Mouse (Mus musculus): Measurements from ENCODE around the gene Mis18a. TPM values are rescaled to one million over a fixed set of nuclear protein-coding genes. Genes with fewer than 3 reads are reported as not detected.
A peak's percentile ranks its signal among the peaks of the same experiment; 100 is the strongest.

The Mis18a gene
- polyA plus RNA-seq, 1 experiment from 2014 or later: 56.5 TPM

DNA sequence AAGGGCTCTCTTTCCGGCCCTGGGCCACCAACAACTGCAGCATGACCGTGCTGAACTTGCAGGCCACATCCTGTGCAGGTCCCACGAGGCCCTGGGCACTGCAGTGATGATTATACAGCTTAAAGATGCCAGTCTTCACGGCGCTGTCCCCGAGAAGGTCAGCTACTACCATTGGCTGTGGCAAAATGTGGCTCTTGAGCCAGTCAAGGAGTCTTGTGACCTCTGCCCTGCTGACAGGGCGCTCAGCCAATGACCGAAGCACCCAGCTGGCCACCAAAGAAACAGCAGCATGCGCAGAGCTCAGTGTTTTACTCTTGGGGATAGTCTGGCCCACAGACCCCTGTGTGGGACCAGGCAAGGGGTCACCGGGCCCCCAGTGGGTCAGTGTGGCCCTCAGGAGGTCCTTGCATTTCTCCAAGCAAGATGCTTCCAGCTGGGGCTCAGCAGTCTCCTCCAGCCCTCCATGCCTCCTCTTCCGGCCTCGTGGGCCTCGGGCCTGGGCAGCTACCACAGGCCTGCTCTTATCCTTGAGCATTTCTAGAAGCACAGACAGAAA lies 26.3 kb upstream of the Mis18a start:
- 92% methylated on average over 13 of the region's 13 CpGs for WGBS
- DNase-seq (ENCODE audit: low spot score): no peak
- peaks cover 64% of the 10 kb centered on the region for H3K36me3 ChIP-seq (ENCODE audit: control insufficient read depth, insufficient read depth, low read length)
- no peak overlapping the region for H3K4me2 ChIP-seq (ENCODE audit: low read length)
- H3K9ac ChIP-seq (ENCODE audit: low read length): no peak overlapping the region
- H3K9me3 ChIP-seq (replicated peaks; ENCODE audit: control insufficient read depth, low read length): no peaks in the 10 kb centered on the region
- no peaks in the 10 kb centered on the region for H3K27me3 ChIP-seq (replicated peaks; ENCODE audit: control insufficient read depth, insufficient read depth, low read length)
- no peak overlapping the region for H3K27ac ChIP-seq (ENCODE audit: low read depth, low read length)
- H3K4me3 ChIP-seq (ENCODE audit: low read depth, low read length): no peak overlapping the region
- ATAC-seq: no peak
- H3K4me1 ChIP-seq (ENCODE audit: control insufficient read depth, insufficient read depth, low read length): no peaks in the 10 kb centered on the region

DNA sequence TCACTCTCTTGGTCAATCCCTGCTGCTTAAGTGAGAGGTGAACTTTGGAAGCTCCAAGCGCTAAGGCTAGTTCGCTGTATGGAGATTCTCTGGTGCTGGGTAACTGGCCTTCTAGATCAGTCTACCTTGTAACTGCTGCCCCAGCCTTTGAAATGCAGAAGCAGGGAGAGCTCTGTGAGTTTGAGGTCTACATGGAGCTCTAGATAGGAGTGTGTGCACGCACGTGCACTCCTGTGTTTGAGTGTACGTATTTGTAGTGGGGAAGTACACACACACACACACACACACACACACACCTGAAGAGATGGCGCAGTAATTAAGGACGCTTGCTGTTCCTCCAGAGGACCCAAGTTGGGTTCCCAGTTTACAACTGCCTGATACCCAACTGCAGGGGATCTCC lies 21.0 kb upstream of the Mis18a start:
- ATAC-seq (no peak), DNase-seq (ENCODE audit: low spot score) (no peak)
- Histone ChIP-seq H3K9me3 (replicated peaks; ENCODE audit: control insufficient read depth, low read length) (no peaks in the 10 kb centered on the region), H3K4me2 (ENCODE audit: low read length) (no peak overlapping the region), H3K27ac (ENCODE audit: low read depth, low read length) (no peak overlapping the region), H3K36me3 (ENCODE audit: control insufficient read depth, insufficient read depth, low read length) (peaks cover 26% of the 10 kb centered on the region), H3K4me1 (ENCODE audit: control insufficient read depth, insufficient read depth, low read length) (no peaks in the 10 kb centered on the region), H3K9ac (ENCODE audit: low read length) (no peak overlapping the region), H3K27me3 (replicated peaks; ENCODE audit: control insufficient read depth, insufficient read depth, low read length) (no peaks in the 10 kb centered on the region), H3K4me3 (ENCODE audit: low read depth, low read length) (no peak overlapping the region)
- 94% methylated on average over 7 of the region's 7 CpGs for WGBS

DNA sequence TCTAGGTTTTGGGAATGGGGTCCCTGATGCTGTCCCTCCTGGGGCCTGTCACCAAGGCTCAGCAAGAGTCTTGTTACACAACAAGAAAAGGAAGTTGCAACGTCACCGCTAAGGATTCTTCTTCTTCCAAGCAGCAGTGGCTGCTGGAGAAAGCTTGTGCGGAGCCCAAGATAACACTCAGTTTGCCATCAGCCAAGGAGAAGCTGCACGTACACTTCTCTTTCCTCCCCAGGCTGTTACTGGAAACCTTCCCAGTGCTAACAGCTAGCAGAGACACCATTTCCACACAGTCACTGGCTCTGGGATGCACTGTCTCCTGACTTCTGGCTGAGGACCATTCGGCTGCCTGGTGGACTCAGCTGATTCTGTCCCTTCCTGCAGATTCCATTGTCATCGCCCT lies 19.9 kb upstream of the Mis18a start:
- Histone ChIP-seq H3K9me3 (replicated peaks; ENCODE audit: control insufficient read depth, low read length) (no peaks in the 10 kb centered on the region), H3K27ac (ENCODE audit: low read depth, low read length) (no peak overlapping the region), H3K4me2 (ENCODE audit: low read length) (no peak overlapping the region), H3K36me3 (ENCODE audit: control insufficient read depth, insufficient read depth, low read length) (peaks cover 18% of the 10 kb centered on the region; the same call in 1 of the 2 replicates), H3K27me3 (replicated peaks; ENCODE audit: control insufficient read depth, insufficient read depth, low read length) (no peaks in the 10 kb centered on the region), H3K9ac (ENCODE audit: low read length) (no peak overlapping the region), H3K4me1 (ENCODE audit: control insufficient read depth, insufficient read depth, low read length) (no peaks in the 10 kb centered on the region), H3K4me3 (ENCODE audit: low read depth, low read length) (no peak overlapping the region)
- DNase-seq (ENCODE audit: low spot score): no peak
- WGBS: 90% methylated on average over 6 of the region's 6 CpGs
- no peak for ATAC-seq

DNA sequence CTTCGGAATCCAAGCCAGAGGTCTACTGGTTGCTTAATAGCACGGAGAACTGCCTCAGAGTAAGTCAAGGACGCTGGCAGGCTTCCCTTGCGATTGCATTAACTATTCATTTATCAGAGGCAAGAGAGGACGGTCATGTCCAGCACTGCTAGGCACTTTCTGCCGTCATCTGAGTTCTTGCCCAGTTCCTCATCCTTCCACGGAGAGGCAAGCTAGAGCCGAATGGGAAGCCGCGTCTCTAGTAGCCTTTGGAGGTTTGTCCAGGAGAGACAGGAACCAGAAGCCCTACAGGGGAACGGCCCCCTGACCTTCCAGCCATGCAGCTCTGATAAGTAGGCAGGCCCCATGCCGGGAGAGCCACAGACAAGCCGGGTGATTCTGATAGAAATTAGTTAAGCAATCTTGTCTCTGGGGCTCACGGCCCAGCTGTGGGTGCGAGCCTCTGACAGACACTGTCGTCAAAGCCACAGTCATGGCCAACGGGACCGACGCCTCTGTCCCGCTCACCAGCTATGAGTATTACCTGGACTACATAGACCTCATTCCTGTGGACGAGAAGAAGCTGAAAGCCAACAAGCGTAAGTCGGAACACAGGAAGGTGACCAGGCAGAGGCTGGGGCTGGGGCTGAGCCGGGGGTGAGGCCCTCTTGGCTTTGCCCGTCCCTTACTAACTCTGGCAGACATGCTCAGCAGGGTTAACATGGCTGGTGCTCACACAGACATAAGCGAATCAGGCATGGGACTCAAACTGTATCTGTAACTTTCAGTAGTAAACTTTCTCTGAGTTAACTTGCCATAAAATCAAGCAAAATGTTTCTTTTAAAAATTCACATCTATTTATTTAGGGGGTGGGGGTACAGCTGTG lies 11.1 kb upstream of the Mis18a start, which contains the start of gene Mrap:
TSS of gene Mrap (plus strand) at position 116 of the 865 bp plus-strand sequence.
- WGBS: 91% methylated on average over 26 of the region's 26 CpGs
- no peak within 1 kb of the TSS for H3K4me2 ChIP-seq (ENCODE audit: low read length)
- no peak for DNase-seq (ENCODE audit: low spot score)
- H3K9ac ChIP-seq (ENCODE audit: low read length): no peak within 1 kb of the TSS
- no peak within 1 kb of the TSS for H3K27ac ChIP-seq (ENCODE audit: low read depth, low read length)
- no peak for ATAC-seq
- H3K4me3 ChIP-seq (ENCODE audit: low read depth, low read length): no peak within 1 kb of the TSS
- H3K4me1 ChIP-seq (ENCODE audit: control insufficient read depth, insufficient read depth, low read length): no peaks in the 10 kb centered on the region
- no peaks in the 10 kb centered on the region for H3K9me3 ChIP-seq (replicated peaks; ENCODE audit: control insufficient read depth, low read length)
- no peaks in the 10 kb centered on the region for H3K36me3 ChIP-seq (ENCODE audit: control insufficient read depth, insufficient read depth, low read length)
- no peaks in the 10 kb centered on the region for H3K27me3 ChIP-seq (replicated peaks; ENCODE audit: control insufficient read depth, insufficient read depth, low read length)

DNA sequence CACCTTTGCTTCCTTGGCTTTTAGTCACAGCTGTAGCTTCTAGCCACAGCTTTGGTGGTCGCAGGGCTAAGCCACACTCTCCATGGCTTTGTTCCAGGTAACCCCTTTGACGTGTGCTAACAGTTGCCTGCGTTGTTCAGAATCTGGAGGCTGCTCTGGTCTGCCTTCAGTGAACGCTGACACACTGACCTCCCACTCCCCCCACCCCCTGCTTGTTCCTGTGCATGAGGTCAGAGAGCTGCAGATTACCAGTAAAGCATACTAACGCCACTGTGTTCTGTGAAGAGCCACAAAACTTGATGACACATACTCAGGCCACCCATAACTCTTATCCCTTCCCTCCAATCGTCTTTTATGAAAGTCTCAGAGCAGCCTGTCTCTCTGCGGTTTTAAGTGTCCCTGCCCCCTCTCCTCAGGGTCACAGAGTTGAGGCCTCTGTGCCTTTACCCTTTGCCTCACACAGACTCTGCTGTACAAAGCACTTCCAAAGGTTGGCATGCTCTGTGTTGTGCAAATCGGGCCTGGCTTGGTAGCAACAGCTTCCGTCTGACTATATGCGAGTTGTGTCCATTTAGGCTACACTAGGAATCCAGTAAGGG lies 9.6 kb upstream of the Mis18a start:
- Histone ChIP-seq H3K9ac (ENCODE audit: low read length) (no peak overlapping the region), H3K9me3 (replicated peaks; ENCODE audit: control insufficient read depth, low read length) (no peaks in the 10 kb centered on the region), H3K4me3 (ENCODE audit: low read depth, low read length) (no peak overlapping the region), H3K27me3 (replicated peaks; ENCODE audit: control insufficient read depth, insufficient read depth, low read length) (no peaks in the 10 kb centered on the region), H3K4me2 (ENCODE audit: low read length) (no peak overlapping the region), H3K27ac (ENCODE audit: low read depth, low read length) (no peak overlapping the region), H3K4me1 (ENCODE audit: control insufficient read depth, insufficient read depth, low read length) (no peaks in the 10 kb centered on the region), H3K36me3 (ENCODE audit: control insufficient read depth, insufficient read depth, low read length) (no peaks in the 10 kb centered on the region)
- no peak for DNase-seq (ENCODE audit: low spot score)
- WGBS: 78% methylated on average over 10 of the region's 10 CpGs
- ATAC-seq: no peak

DNA sequence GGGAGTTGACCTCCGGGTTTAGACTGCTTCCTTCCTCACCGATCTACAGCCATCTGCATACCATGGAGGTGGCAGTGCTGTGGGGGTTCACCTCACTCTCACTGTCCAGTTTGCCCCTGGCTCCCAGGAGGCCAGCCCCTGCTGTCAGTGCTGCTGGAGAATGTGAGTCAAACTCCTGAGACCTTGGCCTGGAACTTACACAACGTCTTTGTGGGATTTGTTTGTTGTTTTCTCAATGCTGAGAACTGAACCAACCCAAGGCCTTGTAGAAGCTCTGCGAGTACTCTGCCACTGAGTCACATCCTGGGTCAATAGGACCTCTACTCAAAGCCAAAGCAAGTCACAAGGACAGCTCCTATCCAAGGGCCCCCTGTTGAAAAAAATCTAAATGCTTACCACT lies 8.4 kb upstream of the Mis18a start:
- Histone ChIP-seq H3K27ac (ENCODE audit: low read depth, low read length) (no peak overlapping the region), H3K9me3 (replicated peaks; ENCODE audit: control insufficient read depth, low read length) (no peaks in the 10 kb centered on the region), H3K9ac (ENCODE audit: low read length) (no peak overlapping the region), H3K4me2 (ENCODE audit: low read length) (no peak overlapping the region), H3K4me1 (ENCODE audit: control insufficient read depth, insufficient read depth, low read length) (no peaks in the 10 kb centered on the region), H3K4me3 (ENCODE audit: low read depth, low read length) (no peak overlapping the region), H3K27me3 (replicated peaks; ENCODE audit: control insufficient read depth, insufficient read depth, low read length) (no peaks in the 10 kb centered on the region), H3K36me3 (ENCODE audit: control insufficient read depth, insufficient read depth, low read length) (no peaks in the 10 kb centered on the region)
- 81% methylated on average over 4 of the region's 4 CpGs for WGBS
- ATAC-seq: no peak
- no peak for DNase-seq (ENCODE audit: low spot score)

DNA sequence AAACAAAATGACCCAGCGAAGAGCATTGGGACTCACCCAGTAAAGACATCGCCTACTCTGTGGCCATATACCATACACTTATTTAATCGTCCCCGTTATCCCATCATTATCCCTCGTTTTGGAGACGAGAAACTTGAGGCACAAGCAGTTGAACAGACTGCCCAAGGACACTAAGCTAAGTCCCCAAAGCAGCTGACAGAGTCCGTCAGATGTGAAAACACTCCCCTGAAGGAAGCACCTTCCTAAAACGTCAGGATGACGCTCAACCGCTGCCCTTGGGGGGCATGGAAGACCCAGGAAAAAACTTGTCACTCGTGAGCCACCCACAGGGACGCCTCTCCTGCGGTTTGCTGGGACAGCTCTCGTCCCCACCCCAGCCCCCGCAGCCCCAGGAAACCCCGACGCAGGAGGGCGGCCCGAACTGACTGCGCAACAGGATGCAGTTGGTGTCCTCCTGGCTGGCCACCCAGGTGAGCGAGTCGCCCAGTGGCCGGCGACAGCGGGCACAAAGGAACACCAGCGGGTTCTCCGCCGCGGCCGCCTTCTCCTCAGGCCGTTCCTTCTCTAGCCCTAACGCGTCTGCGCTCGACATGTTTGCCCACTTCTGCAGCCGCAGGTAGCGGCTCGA lies 490 bp downstream of the Mis18a start:
- peaks cover 7% of the 10 kb centered on the region for H3K4me1 ChIP-seq (ENCODE audit: control insufficient read depth, insufficient read depth, low read length)
- no peak for DNase-seq (ENCODE audit: low spot score)
- H3K4me2 ChIP-seq (ENCODE audit: low read length): peak overlapping the region; percentile 96
- no peak overlapping the region for H3K27ac ChIP-seq (ENCODE audit: low read depth, low read length)
- H3K4me3 ChIP-seq (ENCODE audit: low read depth, low read length): peak overlapping the region; percentile 77
- H3K9ac ChIP-seq (ENCODE audit: low read length): peak overlapping the region; percentile 79
- peaks cover 4% of the 10 kb centered on the region; the same call in 1 of the 2 replicates for H3K36me3 ChIP-seq (ENCODE audit: control insufficient read depth, insufficient read depth, low read length)
- no peaks in the 10 kb centered on the region for H3K9me3 ChIP-seq (replicated peaks; ENCODE audit: control insufficient read depth, low read length)
- WGBS: 6% methylated on average over 38 of the region's 38 CpGs
- H3K27me3 ChIP-seq (replicated peaks; ENCODE audit: control insufficient read depth, insufficient read depth, low read length): no peaks in the 10 kb centered on the region
- ATAC-seq: peak; percentile 57

DNA sequence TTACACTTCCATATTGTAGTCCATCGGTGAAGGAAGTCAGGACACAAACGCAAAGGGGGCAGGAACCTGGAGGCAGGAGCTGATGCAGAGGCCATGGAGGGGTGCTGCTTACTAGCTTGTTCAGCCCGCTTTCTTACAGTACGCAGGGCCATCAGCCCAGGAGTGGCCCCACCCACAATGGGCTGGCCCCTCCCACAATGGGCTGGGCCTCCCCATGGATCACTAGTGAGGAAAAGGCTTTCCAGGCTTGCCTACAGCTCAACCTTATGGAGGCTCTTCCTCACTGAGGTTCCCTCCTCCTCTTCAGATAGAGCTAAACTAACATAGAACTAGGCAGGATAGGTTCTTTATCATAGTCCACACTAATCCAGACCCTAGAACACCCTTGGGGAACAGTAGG lies 3.2 kb downstream of the Mis18a start:
- DNase-seq (ENCODE audit: low spot score) (no peak), ATAC-seq (no peak)
- Histone ChIP-seq H3K27ac (ENCODE audit: low read depth, low read length) (no peak overlapping the region), H3K4me2 (ENCODE audit: low read length) (no peak overlapping the region), H3K27me3 (replicated peaks; ENCODE audit: control insufficient read depth, insufficient read depth, low read length) (no peaks in the 10 kb centered on the region), H3K9me3 (replicated peaks; ENCODE audit: control insufficient read depth, low read length) (no peaks in the 10 kb centered on the region), H3K9ac (ENCODE audit: low read length) (no peak overlapping the region), H3K36me3 (ENCODE audit: control insufficient read depth, insufficient read depth, low read length) (peaks cover 17% of the 10 kb centered on the region; the same call in 1 of the 2 replicates), H3K4me1 (ENCODE audit: control insufficient read depth, insufficient read depth, low read length) (peaks cover 7% of the 10 kb centered on the region), H3K4me3 (ENCODE audit: low read depth, low read length) (no peak overlapping the region)
- 100% methylated on average over 4 of the region's 4 CpGs for WGBS
